Mouse (Mus musculus) ES-E14 (cell line): Measurements from ENCODE around the gene Syn2.

Source experiments
- CHD2 ChIP-seq: IDR thresholded peaks from 2 replicates; pipeline ENCODE4 v1.6.1; 2014; ENCODE audit warnings: mild to moderate bottlenecking, low read depth, low read length, inconsistent platforms
- HCFC1 ChIP-seq: IDR thresholded peaks from 2 replicates; pipeline ENCODE4 v1.6.1; 2012; ENCODE audit warnings: low read length, inconsistent platforms, borderline replicate concordance; ENCODE audit not compliant: insufficient read depth
- MAFK ChIP-seq: IDR thresholded peaks from 2 replicates; pipeline ENCODE4 v1.6.1; 2014; ENCODE audit warnings: mild to moderate bottlenecking, low read depth, low read length, inconsistent platforms; ENCODE audit not compliant: insufficient read depth
- ZNF384 ChIP-seq: IDR thresholded peaks from 2 replicates; pipeline ENCODE4 v1.6.1; 2012; ENCODE audit warnings: low read depth, low read length, inconsistent platforms

DNA sequence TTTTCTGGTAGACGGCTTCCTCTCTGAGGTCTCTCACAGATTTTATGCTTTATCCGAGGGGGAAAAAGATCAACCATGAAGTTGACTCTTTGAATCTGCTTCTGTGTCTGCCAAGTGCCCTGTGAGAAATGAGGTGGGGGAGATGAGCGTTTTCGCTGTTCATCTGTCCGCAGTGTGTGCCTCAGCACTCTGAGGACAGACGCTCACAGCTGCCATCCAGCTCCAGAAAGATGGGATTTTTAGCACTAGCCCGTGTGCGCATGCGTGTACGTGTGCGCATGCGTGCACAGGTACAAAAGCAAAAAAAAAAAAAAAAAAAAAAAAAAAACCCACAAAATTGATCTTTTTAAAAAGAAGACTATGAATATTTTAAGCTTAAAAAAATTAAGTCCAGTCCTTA, 178.1 kb downstream of the Syn2 start:
- TF ChIP-seq HCFC1 (no peak), ZNF384 (peak; percentile 63; the same call in 1 of the 2 replicates), CHD2 (no peak), MAFK (no peak)
